Mouse (Mus musculus) heart, adult 2 months (tissue): ENCODE measurements around the gene Terb1. TPM values are rescaled to one million over a fixed set of nuclear protein-coding genes. Genes with fewer than 3 reads are reported as not detected.

Experiments
- DNase-seq, 2 experiments: peaks; one replicate each; pipeline ENCODE4 v3.0.0; 2021
- H3K27ac ChIP-seq: fragments of 200-600 bp; 2 replicates; pipeline ENCODE4 v1.8.1; 2022
- H3K27me3 ChIP-seq: fragments of 200-500 bp; 2 replicates; pipeline ENCODE4 v1.6.1; 2012; ENCODE audit warnings: mild to moderate bottlenecking, low read length, inconsistent platforms, mixed read lengths; ENCODE audit not compliant: control insufficient read depth, insufficient read depth
- H3K36me3 ChIP-seq: fragments of 200-500 bp; 2 replicates; pipeline ENCODE4 v1.6.1; 2012; ENCODE audit warnings: low read length, inconsistent platforms; ENCODE audit not compliant: control insufficient read depth, insufficient read depth
- H3K4me1 ChIP-seq: fragments of 200-500 bp; 2 replicates; pipeline ENCODE4 v1.6.1; 2011; ENCODE audit warnings: low read length; ENCODE audit not compliant: control insufficient read depth, insufficient read depth
- H3K4me3 ChIP-seq: fragments of 200-600 bp; 2 replicates; pipeline ENCODE4 v1.8.1; 2022
- H3K79me2 ChIP-seq: fragments of 200-500 bp; replicated peaks from 2 replicates; pipeline ENCODE4 v1.6.1; 2012; ENCODE audit warnings: mild to moderate bottlenecking, inconsistent platforms, low read length, moderate library complexity, mixed read lengths; ENCODE audit not compliant: control insufficient read depth, insufficient read depth
- H3K9ac ChIP-seq: fragments of 200-500 bp; 2 replicates; pipeline ENCODE4 v1.6.1; 2012; ENCODE audit warnings: low read depth, mild to moderate bottlenecking, control low read depth, inconsistent platforms, low read length, mixed read lengths
- CTCF ChIP-seq: fragments of 200-600 bp; IDR thresholded peaks from 2 replicates; pipeline ENCODE4 v1.8.1; 2022; ENCODE audit warnings: antibody characterized with exemption, mild to moderate bottlenecking, moderate library complexity
- EP300 ChIP-seq: fragments of 200-500 bp; IDR thresholded peaks from 2 replicates; pipeline ENCODE4 v1.6.1; 2011; ENCODE audit warnings: low read depth, low read length, control low read depth; ENCODE audit not compliant: insufficient read depth
- POLR2A ChIP-seq: fragments of 200-500 bp; IDR thresholded peaks from 2 replicates; pipeline ENCODE4 v1.6.1; 2011; ENCODE audit warnings: mild to moderate bottlenecking, low read depth, low read length, control low read depth; ENCODE audit not compliant: insufficient read depth
- WGBS: fragments of 180-500 bp; shearing (Covaris S2); methylation state at CpG from one replicate; pipeline ENCODE4 v1.1.7; 2018; 5-methylcytosine and 5-hydroxymethylcytosine counted together
- intact Hi-C: fragments of 180-260 bp; cut with DNase I; formaldehyde crosslinking; loops from one replicate; pipeline ENCODE4 v1.15.1; 2025
- polyA plus RNA-seq: library from polyadenylated mRNA; depleted of rRNA; stranded (reverse); fragments of >200 nt; gene quantifications from 2 replicates; pipeline ENCODE4 v1.2.3, GENCODE M21; 2012
- total RNA-seq, 2 experiments: library from RNA; stranded (reverse); gene quantifications; 2 replicates each; pipeline ENCODE4 v1.2.3; 2021

Gene Terb1
- total and polyA plus RNA-seq, 3 experiments, result not detected

DNA sequence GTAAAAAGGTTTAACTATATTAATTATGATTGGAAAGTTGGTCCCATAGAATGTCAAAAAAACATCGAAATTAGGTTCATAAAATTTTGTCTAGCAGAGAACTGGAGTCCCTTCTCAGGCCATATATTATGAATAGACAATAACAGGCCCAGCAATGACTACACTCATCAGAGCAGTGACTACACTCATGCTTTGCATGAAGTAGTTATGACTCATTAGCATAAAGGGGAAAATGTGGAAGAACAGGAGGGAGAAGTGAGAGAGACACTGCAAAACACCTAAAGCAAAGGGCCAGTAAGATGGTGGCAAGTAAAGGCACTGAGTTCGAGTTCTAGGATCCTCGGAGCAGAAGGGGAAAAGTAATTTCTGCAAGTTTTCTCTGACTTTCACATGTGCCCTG, 63.7 kb downstream of the Terb1 start:
- DNase-seq, result no peak
- 86% methylated on average over 3 of the region's 3 CpGs for WGBS
- TF ChIP-seq EP300 (no peak), CTCF (no peak), POLR2A (no peak)
- H3K4me1 ChIP-seq, result peaks cover 8% of the 10 kb centered on the region
- no peak overlapping the region for H3K9ac ChIP-seq
- no peak overlapping the region for H3K27ac ChIP-seq
- intact Hi-C loops, result no loop called here
- H3K27me3 ChIP-seq, result no peaks in the 10 kb centered on the region
- H3K36me3 ChIP-seq, result peaks cover under 1% of the 10 kb centered on the region
- no peak overlapping the region for H3K4me3 ChIP-seq
- H3K79me2 ChIP-seq, result peaks cover 7% of the 10 kb centered on the region

DNA sequence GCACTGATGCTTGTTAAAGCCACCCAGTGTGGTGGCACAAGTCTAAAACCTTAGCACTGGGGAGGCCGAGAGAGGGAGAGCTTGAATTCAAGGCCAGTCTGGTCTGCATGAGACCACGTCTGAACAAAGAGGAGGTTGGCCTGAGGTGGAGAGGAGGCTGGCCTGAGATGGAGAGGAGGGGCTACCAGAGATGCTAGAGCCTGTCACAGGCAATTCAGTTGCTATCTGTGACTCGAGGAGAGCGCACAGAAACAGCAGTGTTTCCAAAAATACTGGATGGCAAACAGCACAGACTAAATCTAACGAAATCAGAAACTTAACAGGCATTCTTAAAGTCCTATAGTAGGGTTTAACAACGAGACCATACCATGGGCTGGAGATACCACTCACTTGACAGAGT, 64.5 kb downstream of the Terb1 start:
- Histone ChIP-seq H3K9ac (no peak overlapping the region), H3K27me3 (no peaks in the 10 kb centered on the region), H3K36me3 (peaks cover 3% of the 10 kb centered on the region), H3K4me3 (no peak overlapping the region), H3K4me1 (peaks cover 8% of the 10 kb centered on the region), H3K27ac (no peak overlapping the region), H3K79me2 (peaks cover 7% of the 10 kb centered on the region)
- DNase-seq, result no peak
- TF ChIP-seq EP300, result no peak
- TF ChIP-seq CTCF, result no peak
- no peak for TF ChIP-seq POLR2A
- intact Hi-C loops, result no loop called here
- 55% methylated on average over 6 of the region's 6 CpGs for WGBS

DNA sequence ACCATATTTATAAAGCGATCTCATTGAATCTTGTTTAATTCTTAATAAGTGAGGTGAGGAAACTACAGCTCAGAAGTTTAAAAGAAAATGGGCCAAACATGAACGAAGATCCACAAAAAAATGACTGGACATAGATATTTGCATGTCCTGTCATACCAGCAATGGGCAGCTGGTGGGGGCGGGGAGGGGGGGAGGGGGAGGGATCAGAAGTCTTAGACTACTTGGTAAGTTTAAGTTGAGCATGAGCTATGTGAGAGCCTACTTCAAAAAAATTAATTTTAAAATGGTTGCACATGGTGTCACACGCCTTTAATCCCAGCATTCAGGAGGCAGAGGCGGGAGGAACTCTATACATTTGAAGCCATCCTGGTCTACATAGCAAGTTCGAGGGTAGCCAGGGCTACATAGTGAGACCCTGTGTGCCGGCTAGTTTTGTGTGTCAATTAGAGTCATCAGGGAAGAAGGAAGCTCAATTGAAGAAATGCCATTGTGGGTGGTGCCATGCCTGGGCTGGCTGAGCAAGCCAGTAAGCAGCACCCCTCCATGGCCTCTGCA, 66.5 kb downstream of the Terb1 start:
- H3K4me1 ChIP-seq, result peaks cover 8% of the 10 kb centered on the region
- H3K9ac ChIP-seq, result no peak overlapping the region
- H3K27ac ChIP-seq, result peak overlapping the region; percentile 98
- WGBS, result 63% methylated on average over 7 of the region's 7 CpGs
- peaks cover 7% of the 10 kb centered on the region for H3K79me2 ChIP-seq
- intact Hi-C loops, result loop anchor here (1.0 to 5.0 kb wide), 4 partner anchors 46 to 196 kb away; partner anchors contain the start of genes Cmtm4 and Tk2
- H3K27me3 ChIP-seq, result no peaks in the 10 kb centered on the region
- H3K4me3 ChIP-seq, result peak overlapping the region; percentile 99
- TF ChIP-seq POLR2A (no peak), CTCF (no peak), EP300 (no peak)
- H3K36me3 ChIP-seq, result peaks cover 3% of the 10 kb centered on the region
- DNase-seq, result no peak

DNA sequence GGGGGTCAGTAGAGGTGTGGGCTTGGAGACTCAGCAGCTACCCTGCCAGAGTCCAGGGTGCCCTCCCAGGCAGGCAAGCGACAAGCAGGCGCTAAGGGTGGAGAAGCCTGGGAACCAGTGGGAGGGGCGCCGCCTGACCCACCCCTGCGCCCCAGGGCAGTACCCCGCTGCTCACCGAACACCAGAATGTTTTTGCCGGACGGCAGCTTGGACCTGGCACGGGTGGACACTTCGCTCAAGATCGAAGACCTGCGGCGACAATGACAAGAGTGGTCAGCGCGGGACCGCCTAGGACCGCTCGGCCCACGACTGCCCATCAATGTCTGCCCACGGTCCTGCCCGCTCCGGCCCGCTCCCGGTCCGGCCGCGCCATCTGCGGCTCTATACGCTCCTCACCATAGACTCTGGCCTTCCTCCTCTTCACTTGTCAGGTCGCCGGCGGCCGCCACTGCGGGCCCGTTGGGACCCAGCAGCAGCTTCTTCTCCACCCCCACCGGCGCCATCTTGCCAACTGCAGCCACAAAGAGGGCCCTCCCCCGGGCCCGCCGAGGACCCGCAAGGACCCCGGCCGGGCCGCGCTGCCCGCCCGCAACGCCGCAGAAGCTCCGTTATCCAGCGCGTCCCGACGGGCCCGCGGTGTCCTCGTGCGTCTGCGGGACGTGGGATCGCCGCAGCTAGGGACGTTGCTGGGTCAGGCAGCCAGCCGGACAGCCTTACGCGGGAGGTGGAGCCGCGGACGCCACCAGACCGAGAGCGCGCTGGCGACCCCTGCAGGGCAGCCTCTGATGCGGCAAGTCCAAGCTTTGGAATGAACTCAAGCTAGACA, 67.2 kb downstream of the Terb1 start, which contains the start of gene Dync1li2:
Dync1li2 (minus strand) TSS at position 749 of the 826 bp plus-strand sequence.
- intact Hi-C loops, result loop anchor here (1.0 to 5.0 kb wide), 4 partner anchors 45 to 195 kb away; partner anchors contain the start of genes Cmtm4 and Tk2

DNA sequence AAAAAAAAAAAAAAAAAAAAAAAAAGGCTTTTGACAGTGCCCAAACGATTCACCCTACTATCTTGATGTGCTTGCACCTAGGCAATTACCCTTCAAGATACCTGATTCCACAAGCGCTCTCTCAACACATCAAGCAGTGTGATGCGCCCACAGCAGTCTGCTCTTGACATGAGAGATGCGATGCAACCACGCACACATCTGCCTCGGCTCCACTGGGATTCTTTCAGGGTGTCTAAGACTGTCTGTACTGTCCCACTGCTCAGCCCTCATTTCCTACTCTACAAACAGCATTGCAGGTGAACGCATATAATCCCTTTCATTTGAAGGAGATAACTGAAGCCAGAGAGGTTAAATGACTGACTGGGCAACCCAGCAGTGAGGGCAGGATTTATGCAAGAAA, 68.1 kb downstream of the Terb1 start:
- 35% methylated on average over 7 of the region's 7 CpGs for WGBS
- intact Hi-C loops, result loop anchor here (2.0 to 5.0 kb wide), 3 partner anchors 44 to 194 kb away; partner anchors contain the start of genes Cmtm4 and Tk2
- Histone ChIP-seq H3K79me2 (peaks cover 7% of the 10 kb centered on the region), H3K27ac (peak overlapping the region; percentile 98), H3K9ac (peak overlapping the region; percentile 96), H3K36me3 (peaks cover 8% of the 10 kb centered on the region), H3K4me1 (peaks cover 9% of the 10 kb centered on the region), H3K27me3 (no peaks in the 10 kb centered on the region), H3K4me3 (peak overlapping the region; percentile 99)
- DNase-seq, result no peak
- TF ChIP-seq CTCF (no peak), POLR2A (no peak), EP300 (no peak)

More for the DNA sequence above, 67.2 kb downstream of the Terb1 start, which contains the start of gene Dync1li2:
- Histone ChIP-seq H3K36me3 (peaks cover 3% of the 10 kb centered on the region), H3K27ac (peak within 1 kb of the TSS; percentile 98), H3K4me3 (peak within 1 kb of the TSS; percentile 99), H3K9ac (peak within 1 kb of the TSS; percentile 96), H3K27me3 (no peaks in the 10 kb centered on the region), H3K79me2 (peaks cover 7% of the 10 kb centered on the region), H3K4me1 (peaks cover 8% of the 10 kb centered on the region)
- DNase-seq, result peak; percentile 93 to 97
- TF ChIP-seq EP300 (peak; percentile 68; the same call in 1 of the 2 replicates), CTCF (peak; percentile 91), POLR2A (peak; percentile 37; the same call in 1 of the 2 replicates)
- under 1% methylated on average over 75 of the region's 75 CpGs for WGBS

DNA sequence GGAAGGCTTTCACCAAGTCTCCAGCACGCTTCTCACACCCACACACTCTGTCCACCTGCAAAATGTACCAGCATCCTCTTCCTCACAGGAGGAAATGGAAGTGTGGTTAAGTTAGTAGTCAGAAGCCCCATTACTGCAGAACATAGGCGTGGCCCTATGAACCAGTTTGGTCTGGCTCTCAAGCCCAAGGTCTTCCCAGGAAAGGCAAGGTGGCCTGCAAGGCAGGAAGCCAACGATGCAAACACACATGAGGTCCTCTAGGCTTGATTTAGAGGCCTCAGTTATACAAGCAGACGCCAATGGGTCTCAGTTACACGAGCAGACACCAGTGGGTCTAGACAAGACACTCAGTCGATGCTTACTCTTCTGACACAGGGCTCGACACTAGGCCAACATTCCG, 70.2 kb downstream of the Terb1 start:
- WGBS, result 86% methylated on average over 8 of the region's 8 CpGs
- Histone ChIP-seq H3K36me3 (peaks cover 23% of the 10 kb centered on the region), H3K4me3 (no peak overlapping the region), H3K9ac (no peak overlapping the region), H3K4me1 (peaks cover 20% of the 10 kb centered on the region), H3K27me3 (no peaks in the 10 kb centered on the region), H3K79me2 (peaks cover 9% of the 10 kb centered on the region), H3K27ac (no peak overlapping the region)
- TF ChIP-seq EP300, result no peak
- TF ChIP-seq CTCF, result no peak
- intact Hi-C loops, result no loop called here
- no peak for DNase-seq
